Mouse (Mus musculus) ES-Bruce4 (cell line): ENCODE measurements around the gene Ccdc58.

Source experiments
- CTCF ChIP-seq: IDR thresholded peaks from one replicate; pipeline ENCODE4 v1.8.1; 2011; ENCODE audit warnings: low read depth, low read length
- EP300 ChIP-seq: IDR thresholded peaks from 2 replicates; pipeline ENCODE4 v1.6.1; 2011; ENCODE audit warnings: low read depth, low read length; ENCODE audit not compliant: insufficient read depth

DNA sequence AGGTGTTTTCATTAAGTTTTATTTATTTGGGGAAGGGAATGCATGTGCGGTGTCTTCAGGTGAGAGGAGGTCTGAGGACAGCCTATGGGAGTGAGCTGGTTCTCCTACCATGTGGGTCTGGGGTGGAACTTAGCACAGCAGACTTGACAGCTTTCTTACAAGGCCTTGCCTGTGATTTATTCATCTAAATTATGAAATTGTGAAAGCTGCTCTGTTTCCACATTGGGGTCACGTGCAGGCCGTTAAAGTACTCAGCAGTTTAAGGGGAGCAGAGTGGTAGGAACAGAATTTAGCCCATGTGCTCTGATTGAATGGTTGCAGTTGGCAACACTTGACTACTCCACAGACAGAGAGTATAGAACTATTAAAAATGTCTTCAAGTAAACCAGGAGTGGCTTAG is 8.4 kb downstream of the Ccdc58 start:
- no peak for TF ChIP-seq CTCF
- no peak for TF ChIP-seq EP300
